Mouse (Mus musculus): Measurements from ENCODE around the gene Etv2.

Etv2 gene

DNA sequence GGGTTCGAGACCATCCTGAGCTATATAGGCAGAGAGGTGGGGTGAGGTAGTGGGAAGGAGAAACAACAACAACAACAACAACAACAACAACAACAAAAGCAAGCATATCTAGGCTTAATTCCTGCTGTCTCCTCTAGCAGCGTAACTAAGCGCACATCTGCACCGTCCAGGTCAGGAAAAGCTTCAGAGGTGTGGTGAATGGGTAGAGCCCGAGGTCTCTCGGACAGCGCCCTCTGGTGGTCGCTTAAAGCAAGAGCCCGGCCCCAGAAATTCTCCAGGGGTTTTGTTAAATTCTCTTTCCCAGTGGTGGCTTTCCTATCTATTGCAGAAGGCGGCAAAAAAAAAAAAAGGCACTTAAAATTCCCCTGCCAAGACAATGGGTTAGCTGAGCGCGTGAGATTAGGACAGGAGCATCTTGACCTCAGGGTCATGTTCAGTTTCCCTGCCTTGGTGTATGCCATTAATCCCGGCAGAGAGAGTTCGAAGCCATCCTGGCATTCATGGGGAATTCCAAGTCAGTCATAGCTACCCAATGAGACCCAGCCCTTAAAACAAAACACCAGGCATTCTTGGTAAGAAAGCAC, 22.0 kb downstream of the Etv2 start:
- DNase-seq (ENCODE audit: low read depth, low spot score) = peak; percentile 76

DNA sequence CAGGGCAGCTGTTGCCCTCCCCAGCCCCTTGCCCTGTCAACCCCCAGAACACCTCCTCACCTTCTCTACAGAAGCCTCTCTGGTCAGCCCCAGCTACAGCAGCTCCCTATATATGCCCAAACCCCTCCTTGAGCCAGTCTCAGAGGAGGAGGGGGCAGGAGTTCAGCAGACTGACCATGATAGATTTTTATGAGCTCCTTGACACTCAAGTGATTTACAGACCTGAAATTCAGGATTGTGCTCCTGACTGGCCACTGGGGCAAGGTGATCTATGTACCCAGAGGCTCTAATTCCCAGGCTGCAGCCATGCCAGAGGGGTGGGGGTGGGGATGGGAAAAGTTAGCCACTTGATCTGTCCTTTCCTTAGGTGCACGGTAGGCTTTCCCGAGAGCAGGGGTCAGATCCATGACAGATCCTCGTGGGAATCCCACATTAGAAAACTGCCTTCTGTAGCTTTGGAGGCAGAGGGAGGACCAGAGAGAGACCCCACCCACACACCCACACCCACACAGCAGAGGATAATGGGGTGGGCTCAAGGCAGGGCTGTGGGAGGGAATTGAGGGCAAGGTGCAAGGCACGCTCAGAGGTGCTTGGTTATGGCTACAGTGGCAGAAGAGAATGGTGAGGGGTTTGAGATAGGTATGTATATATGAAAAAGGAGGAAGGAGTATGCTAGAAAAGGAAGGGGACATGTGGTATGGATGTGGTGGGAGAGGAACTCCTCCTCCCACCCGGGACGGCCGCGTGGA, 22.8 kb downstream of the Etv2 start, which contains the start of gene Upk1a:
Upk1a (minus strand) TSS at position 194 of the 749 bp plus-strand sequence.
- no peak for DNase-seq (ENCODE audit: low read depth, low spot score)

DNA sequence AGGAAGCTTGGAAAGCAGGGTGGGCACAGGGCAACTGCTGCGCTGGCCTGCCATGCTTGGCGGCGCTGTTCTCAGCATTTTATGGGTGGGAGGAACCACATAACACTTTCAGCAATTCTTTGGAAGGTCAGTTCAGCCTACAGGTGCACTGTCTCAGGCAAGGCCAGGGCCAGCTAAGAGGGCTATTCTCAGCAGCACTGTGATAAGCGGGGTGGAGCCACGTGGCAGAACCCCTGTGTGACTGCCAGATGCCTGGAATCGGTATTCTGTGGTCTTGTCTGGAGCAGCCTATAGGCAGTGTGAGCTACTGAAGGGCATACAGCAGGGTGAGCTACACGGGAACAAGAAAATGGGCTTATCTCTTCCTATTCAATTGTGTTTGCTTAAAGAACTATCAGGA, 25.6 kb downstream of the Etv2 start:
- no peak for DNase-seq (ENCODE audit: low read depth, low spot score)

DNA sequence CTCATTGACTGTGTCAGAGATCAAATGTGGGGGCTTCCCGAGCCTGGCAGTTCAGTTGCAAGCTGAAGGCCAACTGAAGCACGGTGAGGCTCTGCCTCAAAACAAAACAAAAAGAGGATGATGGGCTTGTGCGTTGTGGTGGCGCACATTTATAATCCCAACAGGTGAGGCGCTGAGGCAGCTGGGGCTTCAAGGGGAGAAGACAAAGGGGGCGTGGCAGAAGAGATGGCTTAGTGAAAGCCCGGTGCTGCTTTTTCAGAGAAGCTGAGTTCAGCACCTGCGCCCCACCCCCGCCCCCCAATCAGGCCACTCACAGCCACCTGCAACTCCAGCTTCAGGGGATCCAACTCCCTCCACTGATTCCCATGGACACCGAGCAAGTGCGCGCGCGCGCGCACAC, 27.2 kb downstream of the Etv2 start:
- DNase-seq (ENCODE audit: low read depth, low spot score) = peak; percentile 88

DNA sequence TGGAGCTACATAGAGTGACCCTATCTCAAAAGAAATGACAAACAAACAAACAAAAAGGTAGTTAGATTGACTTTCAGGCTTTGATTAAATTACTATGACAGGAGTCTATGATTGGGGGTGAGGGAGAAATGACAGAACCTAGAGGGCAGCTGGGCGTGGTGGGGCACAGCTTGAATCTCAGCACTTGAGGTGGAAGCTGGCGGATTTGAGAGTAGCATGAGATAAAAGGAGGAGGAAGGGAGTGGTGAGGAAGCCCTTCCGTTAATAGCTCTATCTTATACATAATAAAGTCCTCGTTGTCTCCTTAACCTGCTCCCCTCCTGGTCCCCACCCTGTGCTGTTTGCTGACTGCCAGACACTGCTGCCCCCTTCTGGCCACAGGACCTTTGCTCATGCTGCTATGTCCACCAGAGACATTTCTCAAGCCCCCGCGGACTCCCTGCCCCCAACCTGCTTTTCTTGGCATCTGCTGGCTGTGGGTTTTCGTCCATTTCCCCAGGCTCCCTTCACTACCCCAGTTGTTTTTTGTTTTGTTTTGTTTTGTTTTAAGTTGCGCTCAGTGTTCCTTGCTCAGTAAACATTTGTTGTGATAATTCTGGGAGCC, 27.8 kb downstream of the Etv2 start:
- peak; percentile 90 for DNase-seq (ENCODE audit: low read depth, low spot score)

DNA sequence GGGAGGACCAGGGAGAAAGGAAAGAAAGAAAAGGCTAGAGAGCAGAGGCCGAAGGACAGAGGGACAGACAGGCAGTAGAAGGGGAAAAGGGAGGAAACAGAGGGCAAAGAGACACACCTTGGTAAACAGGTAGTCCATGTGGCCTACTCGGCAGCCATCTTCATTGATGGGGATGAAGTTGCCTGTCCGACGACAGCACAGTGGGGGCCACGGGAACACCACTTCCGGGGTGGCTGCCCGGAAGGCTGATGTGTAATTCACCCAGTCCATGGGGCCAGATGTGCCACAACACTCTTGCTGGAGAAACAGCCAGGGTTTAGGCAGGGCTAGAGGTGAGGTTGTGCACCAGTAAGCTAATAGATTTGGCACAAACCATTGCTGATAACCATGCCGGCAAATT, 30.7 kb downstream of the Etv2 start:
- no peak for DNase-seq (ENCODE audit: low read depth, low spot score)

DNA sequence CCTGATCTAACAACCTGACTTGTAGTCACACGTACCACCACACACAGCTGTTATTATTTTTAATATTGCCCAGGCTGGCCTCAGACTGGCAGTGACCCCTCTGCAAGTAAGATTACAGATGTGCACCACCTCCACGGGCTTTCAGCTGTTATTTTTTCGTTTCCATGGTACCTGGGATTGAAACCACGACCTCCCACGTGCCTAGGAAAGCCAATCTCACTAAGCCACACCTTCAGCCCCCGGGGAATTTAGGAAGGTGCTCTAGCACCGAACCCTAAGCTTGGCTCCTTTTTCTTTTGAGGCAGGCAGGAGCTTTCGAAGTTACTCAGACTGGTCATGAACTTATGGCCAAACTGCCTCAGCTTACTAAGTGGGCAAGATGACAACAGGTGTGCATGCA, 31.2 kb downstream of the Etv2 start:
- no peak for DNase-seq (ENCODE audit: low read depth, low spot score)

DNA sequence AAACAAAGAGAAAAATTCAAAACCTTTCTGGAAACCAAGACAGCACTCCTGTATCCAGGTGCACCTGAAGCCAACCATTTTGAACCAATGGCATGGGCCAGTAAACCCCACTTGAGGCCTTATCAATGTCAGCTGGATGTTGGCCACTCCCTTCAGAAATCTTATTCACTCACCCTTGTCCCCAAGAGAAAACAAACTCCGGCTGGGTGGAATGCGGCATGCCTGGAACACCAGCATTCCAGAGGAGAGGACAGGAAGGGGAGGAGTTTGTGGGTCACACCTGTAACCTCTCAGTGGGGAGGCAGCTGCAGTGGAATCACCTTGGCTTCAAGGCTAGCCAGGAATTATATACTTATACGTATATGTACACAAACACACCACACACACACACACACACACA, 33.1 kb downstream of the Etv2 start:
- DNase-seq (ENCODE audit: low read depth, low spot score) = no peak

DNA sequence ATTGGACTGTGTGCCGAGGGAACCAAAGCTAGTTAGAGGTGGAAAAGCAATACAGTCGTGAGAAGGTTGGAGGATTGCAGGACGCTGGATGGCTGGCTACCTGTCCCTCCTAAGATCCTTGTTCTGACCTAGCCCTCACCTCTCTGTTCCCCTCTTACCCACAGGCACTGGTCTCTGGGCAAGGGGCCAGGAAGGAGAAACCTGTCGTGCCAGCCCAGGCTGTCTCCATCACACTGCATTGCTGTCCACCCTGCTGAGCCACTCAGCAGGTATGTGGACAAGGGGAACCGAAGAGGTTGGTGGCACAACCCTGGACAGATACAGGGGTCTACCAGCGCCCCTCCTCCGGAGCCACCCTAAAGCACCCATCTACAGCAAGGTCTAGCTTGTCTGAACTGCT, 35.0 kb downstream of the Etv2 start:
- DNase-seq (ENCODE audit: low read depth, low spot score) = no peak

DNA sequence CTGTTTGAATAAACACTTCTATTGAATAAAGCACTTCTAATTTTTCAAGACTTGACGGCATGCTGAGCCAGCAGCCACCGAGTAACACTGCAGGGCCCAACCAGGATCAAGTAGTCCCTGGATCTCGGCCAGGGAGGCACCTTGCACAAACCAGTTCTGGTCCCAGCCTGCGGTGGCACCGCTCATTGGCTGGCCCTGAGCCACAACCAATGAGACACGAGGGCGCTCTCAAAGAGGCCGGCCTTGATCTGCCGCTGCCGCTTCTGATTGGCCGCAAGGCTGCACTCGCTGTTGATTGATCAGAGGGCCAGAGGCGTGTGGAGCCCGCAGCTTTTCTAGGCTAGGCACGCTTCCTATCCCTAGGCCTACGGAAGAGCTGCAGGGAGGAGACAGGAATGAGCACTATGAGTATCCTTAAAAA, 35.7 kb downstream of the Etv2 start:
- DNase-seq (ENCODE audit: low read depth, low spot score) = no peak

DNA sequence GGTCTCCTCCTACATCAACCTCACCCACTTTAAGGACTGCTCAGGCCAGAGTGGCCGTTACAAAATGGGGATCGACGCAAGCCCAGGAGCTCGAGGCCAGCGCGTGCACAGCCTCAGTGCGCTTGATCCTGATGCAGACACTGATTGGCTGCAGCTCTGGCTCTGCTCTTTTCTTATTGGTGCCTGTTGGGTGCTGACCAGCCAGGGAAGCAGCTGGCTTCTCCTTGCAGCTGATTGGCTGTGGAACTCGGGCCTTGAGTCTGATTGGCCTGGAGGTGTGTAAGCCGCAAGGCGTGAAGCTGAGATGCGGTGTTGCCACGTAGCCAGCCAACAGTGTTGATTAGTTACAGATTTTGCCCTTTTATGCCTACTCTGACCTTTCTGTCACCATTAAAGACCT, 36.9 kb downstream of the Etv2 start, which contains the start of gene Zbtb32:
Zbtb32 (minus strand) TSS at position 124 of the 400 bp plus-strand sequence.
- no peak for DNase-seq (ENCODE audit: low read depth, low spot score)

DNA sequence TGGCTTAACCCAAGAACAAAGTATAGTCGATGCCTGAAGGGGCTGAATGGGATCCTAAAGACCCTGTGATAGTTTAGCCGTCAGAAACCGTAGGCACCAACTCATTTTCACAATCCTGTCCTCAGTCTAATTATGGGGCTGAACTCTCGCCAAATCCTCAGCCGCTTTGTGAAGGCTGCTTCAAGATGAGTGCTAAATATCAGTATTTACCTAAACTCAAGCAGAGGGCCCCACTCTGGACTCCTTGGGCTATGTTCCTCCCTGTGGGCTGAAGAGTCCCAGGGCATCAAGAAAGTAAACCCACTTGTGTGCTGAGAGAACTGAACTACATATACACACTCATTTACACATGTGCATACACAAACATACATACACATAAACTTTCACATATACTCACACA, 38.8 kb downstream of the Etv2 start:
- no peak for DNase-seq (ENCODE audit: low read depth, low spot score)

DNA sequence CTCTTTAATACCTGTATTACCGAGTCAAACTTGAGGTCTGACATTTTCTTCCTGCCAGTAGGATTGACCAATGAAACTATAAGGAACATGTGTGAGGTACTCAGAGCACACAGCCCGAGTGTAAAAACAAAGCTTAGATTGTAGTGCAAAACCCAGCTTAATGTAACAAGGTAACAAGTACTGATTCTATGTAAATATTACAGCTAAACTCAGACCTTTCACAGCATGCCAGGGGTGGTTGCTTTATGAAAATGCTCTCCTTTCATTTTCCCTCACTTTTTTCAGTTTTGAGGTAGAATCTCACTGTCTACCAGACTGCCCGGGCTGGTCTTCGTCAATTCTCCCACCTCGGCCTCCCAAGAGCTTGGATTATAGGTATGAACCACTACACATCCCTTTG, 39.6 kb downstream of the Etv2 start:
- no peak for DNase-seq (ENCODE audit: low read depth, low spot score)

DNA sequence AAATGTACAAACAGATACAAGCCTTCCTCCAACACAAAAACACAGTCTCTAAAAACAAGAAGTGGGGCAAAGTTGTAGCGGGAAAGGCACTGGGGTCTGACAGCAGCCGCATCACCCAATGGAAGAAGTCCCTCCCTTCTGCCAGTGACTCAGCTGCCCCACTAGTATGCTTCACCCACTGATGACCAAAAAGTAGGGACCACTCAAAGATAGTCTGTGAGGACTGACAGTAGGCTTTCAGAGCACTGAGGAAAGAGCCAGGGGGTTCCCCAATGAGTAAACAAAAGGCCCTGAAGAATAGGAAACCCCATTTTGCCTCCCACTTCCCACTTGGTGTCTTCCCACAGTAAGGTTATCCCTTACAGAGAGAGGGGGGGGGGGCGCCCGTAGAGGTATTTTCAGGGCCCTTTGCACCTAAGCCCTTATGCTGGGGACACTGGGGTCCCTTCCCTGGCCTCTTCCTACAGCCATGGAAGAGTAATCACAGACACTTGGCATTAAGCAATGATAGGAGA, 41.1 kb downstream of the Etv2 start:
- no peak for DNase-seq (ENCODE audit: low read depth, low spot score)

DNA sequence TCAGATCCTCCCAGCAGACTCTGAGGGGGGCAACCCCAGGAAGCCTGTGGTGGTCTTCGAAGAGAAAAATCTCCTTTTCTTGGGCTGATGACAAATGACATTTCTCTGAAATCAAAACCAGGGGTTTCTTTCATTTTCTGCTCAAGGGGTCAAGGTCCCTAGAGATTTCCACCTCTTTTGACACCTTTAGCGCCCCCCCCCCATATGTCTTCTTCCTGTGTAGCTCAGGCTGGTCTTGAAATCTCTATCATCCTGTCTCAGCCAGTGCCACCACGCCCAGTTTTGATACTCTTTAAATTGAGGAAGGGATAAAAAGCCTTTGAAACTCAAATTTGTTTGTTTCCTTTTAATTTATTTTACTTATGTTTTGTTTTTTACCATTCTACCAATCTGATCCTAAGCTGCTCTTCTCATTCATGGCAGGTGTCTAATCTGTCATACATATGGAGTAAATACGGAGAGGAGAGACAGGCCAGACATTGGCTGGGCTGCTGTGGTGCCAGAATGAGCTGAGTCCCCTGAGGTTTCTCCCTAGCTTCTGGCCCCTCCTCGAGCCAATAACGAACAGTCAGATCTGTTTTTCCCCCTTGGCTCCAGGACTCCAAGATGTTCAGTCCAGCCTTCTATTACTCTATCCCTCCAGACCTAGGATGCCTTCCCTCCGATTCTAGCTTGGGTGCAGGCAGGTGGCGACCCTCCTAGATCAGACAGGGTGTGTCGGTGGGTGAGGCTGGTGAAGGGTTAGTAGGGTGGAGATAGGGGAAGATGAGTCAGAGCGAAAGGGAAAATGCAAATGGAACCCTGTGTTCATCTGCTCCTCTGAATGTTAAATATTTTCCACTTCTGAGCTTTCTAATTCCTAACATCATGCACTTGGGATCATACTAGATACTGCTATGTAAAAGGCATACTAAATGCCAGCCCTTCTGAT, 41.8 kb downstream of the Etv2 start:
- peak; percentile 96 for DNase-seq (ENCODE audit: low read depth, low spot score)

DNA sequence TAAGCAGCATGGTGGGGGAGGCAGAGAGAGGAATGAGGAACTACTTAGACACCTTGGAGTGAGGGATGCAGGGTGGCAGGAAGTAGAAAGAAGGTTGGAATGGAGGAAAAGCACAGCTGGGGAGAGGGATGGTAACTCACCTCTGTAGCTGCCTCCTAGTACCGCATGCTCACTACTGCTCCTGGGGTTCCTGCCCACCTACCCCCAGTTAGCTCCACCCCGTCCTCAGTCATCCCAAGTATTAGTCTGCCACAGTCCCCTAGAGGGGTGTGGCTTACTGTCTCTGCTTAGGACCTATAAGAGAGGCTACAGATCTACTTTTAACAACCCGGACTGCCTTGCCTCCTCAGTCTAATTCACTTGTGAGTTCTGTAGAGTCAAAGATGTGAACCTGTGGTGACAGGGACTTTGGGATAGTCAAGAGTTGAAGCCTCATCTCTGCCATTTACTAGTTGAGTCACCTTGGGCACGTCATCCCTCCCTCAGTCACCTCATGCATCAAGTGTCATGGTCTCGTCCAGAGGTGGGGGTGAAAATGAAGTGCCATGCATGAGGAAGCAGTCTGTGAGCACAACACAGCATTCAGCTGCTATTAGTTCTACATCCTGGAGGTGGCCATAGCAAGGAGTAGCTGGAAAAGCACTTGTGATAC, 42.8 kb downstream of the Etv2 start:
- DNase-seq (ENCODE audit: low read depth, low spot score) = peak; percentile 93

DNA sequence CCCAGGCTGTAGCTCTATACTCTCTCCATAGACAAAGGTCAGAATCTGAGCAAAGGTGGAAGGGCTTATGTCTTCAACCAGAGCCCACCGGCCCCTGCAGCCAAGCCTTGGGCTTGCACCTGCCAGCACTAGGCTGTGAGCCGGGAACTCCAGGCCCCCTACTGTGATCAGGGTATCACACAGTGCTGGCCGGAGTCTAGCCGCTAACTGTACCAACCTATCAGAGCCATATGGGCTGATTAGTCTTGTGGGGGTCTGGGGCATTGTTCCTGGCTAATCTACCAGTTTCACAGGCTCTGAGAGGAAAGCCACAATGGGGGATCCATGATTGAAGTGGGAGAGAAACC, 44.1 kb downstream of the Etv2 start:
- DNase-seq (ENCODE audit: low read depth, low spot score) = peak; percentile 33

DNA sequence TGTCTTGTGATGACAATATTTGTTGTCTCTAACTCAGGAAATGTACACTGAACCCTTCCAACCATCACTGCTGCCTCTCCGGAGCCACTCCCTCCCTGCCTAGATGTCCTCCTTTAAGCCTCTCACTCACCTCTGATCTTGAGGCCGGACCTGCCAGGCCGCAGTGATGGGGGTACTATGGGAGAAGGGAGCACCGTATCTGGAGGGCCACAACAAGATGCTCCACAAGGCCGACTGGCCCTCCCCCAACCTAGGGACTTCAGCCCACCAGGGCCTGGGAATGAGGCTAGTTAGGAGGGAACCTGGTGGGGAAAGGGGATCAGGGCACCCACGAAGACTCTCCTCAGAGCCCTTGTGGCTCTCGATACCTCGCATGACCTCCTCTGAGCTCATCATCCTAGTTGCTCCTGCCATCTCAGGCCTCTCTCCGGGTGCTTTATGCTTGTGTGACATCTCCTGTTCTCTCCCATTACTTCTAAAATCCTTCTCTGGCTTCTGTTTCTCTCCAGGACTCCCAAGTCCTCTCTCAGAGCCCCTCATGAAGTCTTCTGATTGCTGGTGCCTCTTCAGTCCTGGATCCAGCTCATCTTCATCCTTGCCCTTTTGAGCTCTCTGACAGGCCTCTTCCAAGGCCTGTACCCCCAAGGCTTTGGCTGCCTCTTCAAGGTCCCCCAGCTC, 44.6 kb downstream of the Etv2 start:
- no peak for DNase-seq (ENCODE audit: low read depth, low spot score)

DNA sequence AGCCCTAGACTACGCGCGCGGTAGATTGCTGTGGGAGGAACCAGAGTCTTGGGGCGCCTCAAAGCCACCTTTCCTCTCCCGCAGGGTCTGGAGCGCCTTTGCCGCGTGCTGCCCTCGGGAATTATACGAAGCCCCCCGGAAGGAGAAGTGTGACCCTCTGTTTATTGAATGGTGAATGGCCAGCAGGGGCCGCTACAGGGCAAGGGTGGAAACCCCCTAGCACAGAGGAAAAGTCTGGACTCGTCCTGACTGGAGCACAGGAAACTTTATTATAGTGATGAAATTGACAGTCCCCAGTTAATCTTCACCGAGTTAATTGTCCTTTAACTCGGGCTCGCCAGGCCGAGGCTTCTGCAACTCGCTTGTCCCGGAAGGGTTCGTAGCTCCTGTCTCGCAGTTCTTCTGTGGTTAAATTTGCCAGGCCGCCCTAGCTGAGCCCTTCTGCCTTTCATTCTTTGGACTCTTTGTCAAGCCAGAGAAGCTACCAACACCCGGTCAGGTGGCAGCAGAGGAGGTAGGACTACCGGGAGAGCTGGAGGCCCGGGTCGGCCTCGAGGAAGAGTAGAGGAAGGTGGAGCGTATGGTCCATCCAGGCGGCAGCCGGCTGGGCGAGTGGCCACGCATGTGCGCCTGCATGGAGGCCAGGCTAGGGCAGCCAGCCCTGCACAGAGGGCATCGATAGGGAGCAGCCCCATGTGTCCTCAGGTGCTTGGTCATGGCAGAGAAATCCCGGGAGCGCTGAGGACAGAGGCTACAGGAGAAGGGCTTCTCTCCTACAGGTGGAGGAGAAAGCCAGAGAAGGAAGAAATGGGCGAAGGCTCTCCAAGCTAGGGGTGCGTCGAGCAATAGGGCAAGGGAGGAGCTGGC, 46.0 kb downstream of the Etv2 start:
- peak; percentile 88 for DNase-seq (ENCODE audit: low read depth, low spot score)

Measured in A20 (cell line).